Mouse (Mus musculus): ENCODE data around the gene Tmem163. TPM values are rescaled to one million over a fixed set of nuclear protein-coding genes. Genes with fewer than 3 reads are reported as not detected.

Tmem163 gene
- polyA plus RNA-seq, 1 experiment from 2014 or later, result 2.1 TPM

GRCm38 (mm10) chr1:127441007-127441406 lies 238.3 kb downstream of the Tmem163 start:
- Histone ChIP-seq H3K4me2 (ENCODE audit: low read depth, low read length) (no peak overlapping the region), H3K27me3 (replicated peaks; ENCODE audit: control insufficient read depth, insufficient read depth, low read length) (no peaks in the 10 kb centered on the region), H3K27ac (replicated peaks; ENCODE audit: low read depth, low read length) (no peak overlapping the region), H3K36me3 (ENCODE audit: control insufficient read depth, insufficient read depth, low read length) (0 out of 2 replicates have a peak, but pooled peaks cover 4% of the 10 kb centered on the region), H3K4me3 (ENCODE audit: low read depth, low read length) (no peak overlapping the region), H3K9me3 (ENCODE audit: control insufficient read depth, low read length) (no peaks in the 10 kb centered on the region), H3K9ac (ENCODE audit: low read depth, low read length) (no peak overlapping the region), H3K4me1 (ENCODE audit: control insufficient read depth, insufficient read depth, low read length) (peaks cover 41% of the 10 kb centered on the region)
- 69% methylated on average over 1 of the region's 1 CpGs for WGBS
- DNase-seq (ENCODE audit: low spot score) (peak; percentile 34), ATAC-seq (ENCODE audit: low read depth) (no peak)

DNA sequence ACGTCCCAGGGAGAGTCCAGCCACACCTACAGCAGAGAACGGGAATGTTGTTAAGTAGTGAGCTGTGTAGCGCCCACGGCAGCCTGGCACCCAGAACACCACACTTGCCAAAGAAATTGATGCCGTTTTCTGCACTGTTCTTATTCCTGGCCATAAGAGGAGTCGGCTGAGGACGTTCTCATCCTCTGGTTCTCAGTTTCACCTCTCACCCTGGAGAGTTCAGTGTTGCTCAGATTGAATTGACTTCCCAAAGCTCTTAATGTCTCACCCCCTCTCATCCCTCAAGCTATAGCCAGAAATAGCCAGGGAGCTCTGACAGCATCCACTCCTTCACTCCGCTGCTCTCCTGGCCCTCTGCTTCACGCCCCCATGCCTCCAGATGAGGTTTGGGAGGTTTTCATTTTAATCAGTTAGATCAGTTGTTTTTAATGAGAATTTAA lies 239.9 kb downstream of the Tmem163 start:
- H3K9me3 ChIP-seq (ENCODE audit: control insufficient read depth, low read length), result no peaks in the 10 kb centered on the region
- H3K4me3 ChIP-seq (ENCODE audit: low read depth, low read length), result no peak overlapping the region
- ATAC-seq (ENCODE audit: low read depth) (no peak), DNase-seq (ENCODE audit: low spot score) (no peak)
- peaks cover 34% of the 10 kb centered on the region for H3K4me1 ChIP-seq (ENCODE audit: control insufficient read depth, insufficient read depth, low read length)
- no peaks in the 10 kb centered on the region for H3K36me3 ChIP-seq (ENCODE audit: control insufficient read depth, insufficient read depth, low read length)
- H3K4me2 ChIP-seq (ENCODE audit: low read depth, low read length), result no peak overlapping the region
- no peak overlapping the region for H3K9ac ChIP-seq (ENCODE audit: low read depth, low read length)
- WGBS, result 77% methylated on average over 9 of the region's 9 CpGs
- H3K27me3 ChIP-seq (replicated peaks; ENCODE audit: control insufficient read depth, insufficient read depth, low read length), result no peaks in the 10 kb centered on the region
- H3K27ac ChIP-seq (replicated peaks; ENCODE audit: low read depth, low read length), result no peak overlapping the region

DNA sequence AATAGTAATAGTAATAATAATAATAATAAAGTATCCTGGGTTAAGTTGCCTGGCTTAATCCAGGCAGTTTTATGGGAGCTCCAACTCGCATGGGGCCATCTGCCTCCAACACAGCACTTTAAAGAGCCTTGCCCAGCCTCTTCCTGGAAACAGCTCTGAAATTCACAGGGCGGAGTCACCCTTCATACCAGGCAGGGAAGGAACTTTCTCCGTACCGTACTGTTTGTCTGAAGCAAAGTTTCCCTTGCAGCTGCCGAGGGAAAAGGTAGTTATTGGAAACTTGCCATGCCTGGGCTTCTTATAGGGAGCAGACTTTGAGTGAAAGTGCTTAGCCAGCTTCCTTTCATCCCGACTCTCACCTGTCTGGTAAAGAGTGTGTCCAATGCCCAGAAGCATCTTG lies 242.3 kb downstream of the Tmem163 start:
- H3K4me2 ChIP-seq (ENCODE audit: low read depth, low read length), result no peak overlapping the region
- H3K9ac ChIP-seq (ENCODE audit: low read depth, low read length), result no peak overlapping the region
- no peaks in the 10 kb centered on the region for H3K27me3 ChIP-seq (replicated peaks; ENCODE audit: control insufficient read depth, insufficient read depth, low read length)
- H3K36me3 ChIP-seq (ENCODE audit: control insufficient read depth, insufficient read depth, low read length), result no peaks in the 10 kb centered on the region
- DNase-seq (ENCODE audit: low spot score), result peak; percentile 42
- ATAC-seq (ENCODE audit: low read depth), result no peak; the same call in 1 of the 2 replicates
- no peaks in the 10 kb centered on the region for H3K9me3 ChIP-seq (ENCODE audit: control insufficient read depth, low read length)
- H3K4me3 ChIP-seq (ENCODE audit: low read depth, low read length), result no peak overlapping the region
- no peak overlapping the region for H3K27ac ChIP-seq (replicated peaks; ENCODE audit: low read depth, low read length)
- WGBS, result 42% methylated on average over 6 of the region's 6 CpGs
- H3K4me1 ChIP-seq (ENCODE audit: control insufficient read depth, insufficient read depth, low read length), result peaks cover 24% of the 10 kb centered on the region

Other genes starting within 250 kb of the Tmem163 start
- 0.10 and 0.22 TPM in 2 replicates for gene Acmsd, start 49.9 kb upstream of the Tmem163 start, polyA plus RNA-seq (2014; fragmentation: Nextera tagmentation; extraction: Ambion mirVana)
- 51.4 and 65.1 TPM in 2 replicates for gene Ccnt2, start 94.6 kb upstream of the Tmem163 start, polyA plus RNA-seq (2014; fragmentation: Nextera tagmentation; extraction: Ambion mirVana)
- 0.25 and 0.95 TPM in 2 replicates for gene Map3k19, start 175.5 kb upstream of the Tmem163 start, polyA plus RNA-seq (2014; fragmentation: Nextera tagmentation; extraction: Ambion mirVana)
- 20.0 and 22.3 TPM in 2 replicates for gene Rab3gap1, start 189.2 kb upstream of the Tmem163 start, polyA plus RNA-seq (2014; fragmentation: Nextera tagmentation; extraction: Ambion mirVana)

Data from embryonic facial prominence, embryonic 14.5 days (tissue).